Mouse (Mus musculus): ENCODE measurements around the gene Rrp1b. TPM values are rescaled to one million over a fixed set of nuclear protein-coding genes. Genes with fewer than 3 reads are reported as not detected.

Rrp1b gene
- total and polyA plus RNA-seq, 2 experiments = 5.7 to 5.9 TPM

- Histone ChIP-seq H3K79me2 (ENCODE audit: control insufficient read depth, insufficient read depth, low read length) (no peaks in the 10 kb centered on the region), H3K9ac (ENCODE audit: low read depth, low read length) (no peak overlapping the region), H3K4me1 (ENCODE audit: control insufficient read depth, insufficient read depth, low read length) (peaks cover 7% of the 10 kb centered on the region; the same call in 1 of the 2 replicates), H3K36me3 (ENCODE audit: control insufficient read depth, insufficient read depth, low read length) (no peaks in the 10 kb centered on the region), H3K27me3 (ENCODE audit: control insufficient read depth, insufficient read depth, low read length) (no peaks in the 10 kb centered on the region), H3K4me3 (ENCODE audit: insufficient read depth, low read depth, low read length) (no peak overlapping the region), H3K27ac (replicated peaks; ENCODE audit: insufficient read depth, low read depth, low read length) (no peak overlapping the region)
- WGBS = 87% methylated on average over 8 of the region's 8 CpGs
- TF ChIP-seq POLR2A (IDR thresholded peaks at IDR 0.05; ENCODE audit: extremely low read depth, insufficient read depth, low read length) = no peak
- no peak for TF ChIP-seq CTCF (IDR thresholded peaks at IDR 0.05; ENCODE audit: low read depth, low read length)
- DNase-seq (ENCODE audit: extremely low read depth, low read depth, low spot score) = no peak
Measured at GRCm38 (mm10) chr17:32023088-32023487, 12.8 kb upstream of the Rrp1b start.

GRCm38 (mm10) chr17:32024671-32025073, 11.2 kb upstream of the Rrp1b start:
- no peak for TF ChIP-seq POLR2A (IDR thresholded peaks at IDR 0.05; ENCODE audit: extremely low read depth, insufficient read depth, low read length)
- TF ChIP-seq CTCF (IDR thresholded peaks at IDR 0.05; ENCODE audit: low read depth, low read length) = no peak
- H3K27me3 ChIP-seq (ENCODE audit: control insufficient read depth, insufficient read depth, low read length) = no peaks in the 10 kb centered on the region
- no peaks in the 10 kb centered on the region for H3K36me3 ChIP-seq (ENCODE audit: control insufficient read depth, insufficient read depth, low read length)
- H3K79me2 ChIP-seq (ENCODE audit: control insufficient read depth, insufficient read depth, low read length) = no peaks in the 10 kb centered on the region
- H3K27ac ChIP-seq (replicated peaks; ENCODE audit: insufficient read depth, low read depth, low read length) = no peak overlapping the region
- DNase-seq (ENCODE audit: extremely low read depth, low read depth, low spot score) = no peak
- no peak overlapping the region for H3K4me3 ChIP-seq (ENCODE audit: insufficient read depth, low read depth, low read length)
- H3K9ac ChIP-seq (ENCODE audit: low read depth, low read length) = no peak overlapping the region
- H3K4me1 ChIP-seq (ENCODE audit: control insufficient read depth, insufficient read depth, low read length) = peaks cover 7% of the 10 kb centered on the region; the same call in 1 of the 2 replicates
- 54% methylated on average over 5 of the region's 5 CpGs for WGBS

DNA sequence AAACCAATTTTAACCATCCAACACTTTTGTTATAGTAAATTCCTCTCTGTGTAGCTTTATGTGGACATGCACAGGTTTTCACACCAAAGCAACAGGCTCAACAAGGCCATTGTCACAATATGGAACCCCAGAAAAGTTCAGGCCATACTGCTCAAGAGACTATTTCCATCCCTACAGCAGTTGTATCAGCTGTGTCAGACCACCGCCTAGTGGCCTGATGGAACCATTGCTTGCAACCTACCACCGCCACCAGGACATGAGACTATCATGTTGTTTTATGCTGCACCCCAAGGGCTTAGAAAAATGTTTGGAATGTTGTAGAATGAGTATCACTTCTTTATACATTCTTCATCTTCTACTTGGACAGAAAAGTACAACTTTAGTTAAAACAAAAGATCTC, 10.5 kb upstream of the Rrp1b start:
- peak; percentile 48 for DNase-seq (ENCODE audit: extremely low read depth, low read depth, low spot score)
- Histone ChIP-seq H3K27ac (replicated peaks; ENCODE audit: insufficient read depth, low read depth, low read length) (no peak overlapping the region), H3K27me3 (ENCODE audit: control insufficient read depth, insufficient read depth, low read length) (no peaks in the 10 kb centered on the region), H3K79me2 (ENCODE audit: control insufficient read depth, insufficient read depth, low read length) (no peaks in the 10 kb centered on the region), H3K4me1 (ENCODE audit: control insufficient read depth, insufficient read depth, low read length) (peaks cover 7% of the 10 kb centered on the region; the same call in 1 of the 2 replicates), H3K4me3 (ENCODE audit: insufficient read depth, low read depth, low read length) (no peak overlapping the region), H3K36me3 (ENCODE audit: control insufficient read depth, insufficient read depth, low read length) (no peaks in the 10 kb centered on the region), H3K9ac (ENCODE audit: low read depth, low read length) (no peak overlapping the region)
- 20% methylated on average over 2 of the region's 2 CpGs for WGBS
- TF ChIP-seq POLR2A (IDR thresholded peaks at IDR 0.05; ENCODE audit: extremely low read depth, insufficient read depth, low read length) (no peak), CTCF (IDR thresholded peaks at IDR 0.05; ENCODE audit: low read depth, low read length) (peak; percentile 90)

DNA sequence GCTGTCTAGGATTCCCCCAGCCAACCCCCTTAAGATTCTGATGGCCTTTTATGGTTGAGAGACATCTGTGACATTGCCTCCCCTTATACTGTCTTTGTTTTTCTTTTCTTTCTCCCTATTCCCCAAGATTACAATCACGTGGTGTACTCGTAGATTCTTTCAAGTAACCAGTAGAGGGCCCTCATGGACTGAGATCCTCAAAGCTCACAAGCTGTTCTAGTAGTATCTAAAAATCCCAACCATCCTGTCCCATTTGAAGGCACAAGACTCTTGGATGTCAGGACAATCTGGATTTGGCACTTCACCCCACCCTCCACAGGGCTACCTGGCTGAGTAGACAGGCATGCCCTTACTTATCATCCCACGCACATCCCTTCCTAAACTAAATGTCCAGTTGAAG, 8.2 kb upstream of the Rrp1b start:
- DNase-seq (ENCODE audit: extremely low read depth, low read depth, low spot score) = peak; percentile 56
- Histone ChIP-seq H3K27me3 (ENCODE audit: control insufficient read depth, insufficient read depth, low read length) (no peaks in the 10 kb centered on the region), H3K9ac (ENCODE audit: low read depth, low read length) (no peak overlapping the region), H3K4me1 (ENCODE audit: control insufficient read depth, insufficient read depth, low read length) (no peaks in the 10 kb centered on the region), H3K36me3 (ENCODE audit: control insufficient read depth, insufficient read depth, low read length) (no peaks in the 10 kb centered on the region), H3K27ac (replicated peaks; ENCODE audit: insufficient read depth, low read depth, low read length) (no peak overlapping the region), H3K4me3 (ENCODE audit: insufficient read depth, low read depth, low read length) (no peak overlapping the region), H3K79me2 (ENCODE audit: control insufficient read depth, insufficient read depth, low read length) (no peaks in the 10 kb centered on the region)
- TF ChIP-seq POLR2A (IDR thresholded peaks at IDR 0.05; ENCODE audit: extremely low read depth, insufficient read depth, low read length) (no peak), CTCF (IDR thresholded peaks at IDR 0.05; ENCODE audit: low read depth, low read length) (no peak)
- WGBS = 39% methylated on average over 3 of the region's 3 CpGs

GRCm38 (mm10) chr17:32028301-32028700, 7.6 kb upstream of the Rrp1b start:
- H3K4me3 ChIP-seq (ENCODE audit: insufficient read depth, low read depth, low read length) = no peak overlapping the region
- TF ChIP-seq CTCF (IDR thresholded peaks at IDR 0.05; ENCODE audit: low read depth, low read length) (no peak), POLR2A (IDR thresholded peaks at IDR 0.05; ENCODE audit: extremely low read depth, insufficient read depth, low read length) (no peak)
- H3K4me1 ChIP-seq (ENCODE audit: control insufficient read depth, insufficient read depth, low read length) = no peaks in the 10 kb centered on the region
- H3K27me3 ChIP-seq (ENCODE audit: control insufficient read depth, insufficient read depth, low read length) = no peaks in the 10 kb centered on the region
- H3K27ac ChIP-seq (replicated peaks; ENCODE audit: insufficient read depth, low read depth, low read length) = no peak overlapping the region
- no peak overlapping the region for H3K9ac ChIP-seq (ENCODE audit: low read depth, low read length)
- no peaks in the 10 kb centered on the region for H3K36me3 ChIP-seq (ENCODE audit: control insufficient read depth, insufficient read depth, low read length)
- no peak for DNase-seq (ENCODE audit: extremely low read depth, low read depth, low spot score)
- 76% methylated on average over 3 of the region's 3 CpGs for WGBS
- no peaks in the 10 kb centered on the region for H3K79me2 ChIP-seq (ENCODE audit: control insufficient read depth, insufficient read depth, low read length)

DNA sequence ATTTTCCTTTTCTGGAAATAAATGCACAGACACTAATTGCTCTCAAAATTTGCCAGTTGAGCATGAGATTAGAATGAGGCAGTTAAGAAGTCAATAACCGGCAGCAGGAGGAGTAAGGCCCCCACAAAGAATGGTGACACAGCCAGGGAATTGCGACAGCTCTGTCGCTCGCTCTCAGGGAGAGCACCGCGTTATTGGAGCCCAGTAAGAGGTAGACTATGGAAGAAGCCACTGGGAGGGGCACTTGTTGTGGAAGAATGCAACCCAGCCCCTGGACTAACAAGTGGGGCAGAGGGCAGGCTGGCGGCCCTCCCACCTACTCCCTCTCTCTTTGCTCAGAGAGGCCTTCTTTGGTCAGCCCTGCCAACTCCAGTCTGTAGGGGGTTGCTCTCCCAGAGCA, 4.2 kb upstream of the Rrp1b start:
- Histone ChIP-seq H3K36me3 (ENCODE audit: control insufficient read depth, insufficient read depth, low read length) (no peaks in the 10 kb centered on the region), H3K79me2 (ENCODE audit: control insufficient read depth, insufficient read depth, low read length) (peaks cover 3% of the 10 kb centered on the region; the same call in 1 of the 2 replicates), H3K9ac (ENCODE audit: low read depth, low read length) (no peak overlapping the region), H3K27me3 (ENCODE audit: control insufficient read depth, insufficient read depth, low read length) (no peaks in the 10 kb centered on the region), H3K27ac (replicated peaks; ENCODE audit: insufficient read depth, low read depth, low read length) (no peak overlapping the region), H3K4me3 (ENCODE audit: insufficient read depth, low read depth, low read length) (no peak overlapping the region), H3K4me1 (ENCODE audit: control insufficient read depth, insufficient read depth, low read length) (no peaks in the 10 kb centered on the region)
- 44% methylated on average over 7 of the region's 7 CpGs for WGBS
- no peak for TF ChIP-seq POLR2A (IDR thresholded peaks at IDR 0.05; ENCODE audit: extremely low read depth, insufficient read depth, low read length)
- TF ChIP-seq CTCF (IDR thresholded peaks at IDR 0.05; ENCODE audit: low read depth, low read length) = no peak
- peak; percentile 25 for DNase-seq (ENCODE audit: extremely low read depth, low read depth, low spot score)
